Mouse (Mus musculus): Measurements from ENCODE around the gene Gdf9.

DNA sequence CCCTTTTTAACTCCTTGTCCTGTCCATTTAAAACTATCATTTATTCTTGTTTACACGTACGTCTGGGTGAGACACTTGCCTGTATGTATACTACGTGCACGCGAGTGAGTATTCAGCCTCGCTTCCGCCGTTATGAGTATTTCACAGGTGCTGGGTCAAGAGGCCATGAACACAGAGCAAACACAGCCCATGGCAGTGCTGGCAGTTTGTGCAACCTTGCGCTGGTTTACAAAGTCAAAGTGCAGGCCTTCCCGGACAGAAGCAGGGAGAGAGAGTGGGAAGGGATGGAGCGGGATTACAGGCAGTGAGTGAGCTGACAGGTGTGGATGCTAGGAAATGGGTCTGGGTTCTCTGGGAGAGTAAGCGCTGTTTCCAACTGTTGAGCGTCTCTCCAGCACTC, 15.4 kb downstream of the Gdf9 start:
- TF ChIP-seq TAL1 (IDR thresholded peaks at IDR 0.05; ENCODE audit: low read length) = no peak
- no peak for TF ChIP-seq GATA1 (IDR thresholded peaks at IDR 0.05; ENCODE audit: low read length)

All from erythroblast, embryonic 14.5 days (primary cell).